ENCODE assay signal across 12 mouse cellular contexts in the genomic region with DNA sequence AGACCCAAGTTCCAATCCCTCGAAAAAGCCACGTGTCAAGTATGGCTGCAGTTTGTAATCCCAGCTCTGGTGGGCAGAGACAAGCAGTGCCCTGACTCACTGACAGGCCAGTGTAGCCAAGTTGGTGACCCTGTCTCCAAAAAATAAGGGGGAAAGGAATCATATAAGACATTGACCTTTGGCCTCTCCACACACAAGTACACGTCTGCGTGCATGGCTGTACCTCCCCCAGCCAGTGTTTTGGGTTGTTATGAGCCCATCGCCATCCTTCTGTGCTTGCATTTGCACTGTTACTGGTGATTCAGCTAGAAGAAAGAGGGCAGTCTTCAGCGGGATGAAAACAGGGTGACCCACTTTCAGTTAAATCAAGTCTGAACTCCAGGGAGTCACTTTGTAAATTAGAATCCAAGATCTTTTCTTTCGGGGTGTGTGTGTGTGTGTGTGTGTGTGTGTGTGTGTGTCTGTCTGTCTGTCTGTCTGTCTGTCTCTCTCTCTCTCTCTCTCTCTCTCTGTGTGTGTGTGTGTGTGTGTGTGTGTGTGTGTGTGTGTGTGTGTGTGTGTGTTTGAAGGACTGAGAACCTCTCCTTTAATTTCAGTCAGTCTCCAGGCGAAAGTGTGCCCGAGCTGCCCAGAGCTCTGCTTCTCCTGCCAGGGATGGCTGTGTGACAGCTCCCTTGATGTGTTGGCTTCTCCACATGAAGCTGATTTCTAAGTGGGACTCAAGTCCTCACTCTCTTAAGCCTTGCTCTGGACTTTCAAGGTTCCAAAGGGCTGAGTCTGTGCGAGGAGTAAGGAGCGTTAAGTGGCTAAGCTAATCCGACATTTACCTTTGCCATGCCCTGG. TPM values are rescaled to one million over a fixed set of nuclear protein-coding genes. Genes with fewer than 3 reads are reported as not detected.
DNase-seq lines count a peak whose midpoint lies in the region; ATAC-seq and TF ChIP-seq lines count a peak whose summit lies in the region.
"Had no signal": no experiment of that assay in that cellular context is flagged by ENCODE, and none has a peak within 500 bp of the region (broad histone marks: within the 10 kb centered on the region; RNA-seq: fewer than 3 reads in every experiment).

No protein-coding gene starts in this region.

- DNase-seq in lung, postnatal 0 days (ENCODE audit: low spot score), result no peak
- no peak for DNase-seq in lung, adult 18-20 months
- no peak for DNase-seq in hindbrain, embryonic 14.5 days (ENCODE audit: low spot score)
- no peak for DNase-seq in heart, adult 9 months (ENCODE audit: low spot score in 2 of 2)
- DNase-seq in adrenal gland, postnatal 36 days, result no peak

- H3K4me3 ChIP-seq in lung, postnatal 0 days (ENCODE audit: low read depth, low read length), result no peak overlapping the region
- no peak overlapping the region for H3K4me3 ChIP-seq in embryonic facial prominence, embryonic 13.5 days
- peak overlapping the region; percentile 43 for H3K4me3 ChIP-seq in hindbrain, embryonic 14.5 days (replicated peaks; ENCODE audit: low read length)
- H3K4me3 ChIP-seq in neural tube, embryonic 15.5 days (replicated peaks), result peak overlapping the region; percentile 67
- H3K4me3 ChIP-seq in intestine, postnatal 0 days (ENCODE audit: low read depth, low read length), result no peak overlapping the region
- H3K4me3 ChIP-seq: kidney, embryonic 15.5 days; limb, embryonic 15.5 days had no signal

- H3K4me2 ChIP-seq in lung, postnatal 0 days (replicated peaks; ENCODE audit: low read depth, low read length), result 0 out of 2 replicates have a peak overlapping the region, but pooled peaks have one; percentile 8
- H3K4me2 ChIP-seq in embryonic facial prominence, embryonic 13.5 days, result peak overlapping the region; percentile 35
- peak overlapping the region; percentile 58 for H3K4me2 ChIP-seq in hindbrain, embryonic 14.5 days (replicated peaks)
- H3K4me2 ChIP-seq in neural tube, embryonic 15.5 days, result peak overlapping the region; percentile 70
- H3K4me2 ChIP-seq in intestine, postnatal 0 days (replicated peaks; ENCODE audit: low read depth), result no peak overlapping the region
- H3K4me2 ChIP-seq: kidney, embryonic 15.5 days; limb, embryonic 15.5 days had no signal

- 66% methylated on average over 12 of the region's 12 CpGs for WGBS in lung, postnatal 0 days
- WGBS in embryonic facial prominence, embryonic 13.5 days, result 62% methylated on average over 12 of the region's 12 CpGs
- WGBS in hindbrain, embryonic 14.5 days, result 44% methylated on average over 12 of the region's 12 CpGs
- 37% methylated on average over 12 of the region's 12 CpGs for WGBS in neural tube, embryonic 15.5 days
- 67% methylated on average over 12 of the region's 12 CpGs for WGBS in intestine, postnatal 0 days

- no peak overlapping the region for H3K9ac ChIP-seq in lung, postnatal 0 days (replicated peaks; ENCODE audit: low read depth)
- peak overlapping the region; percentile 52 for H3K9ac ChIP-seq in embryonic facial prominence, embryonic 13.5 days
- H3K9ac ChIP-seq in hindbrain, embryonic 14.5 days, result peak overlapping the region; percentile 69
- H3K9ac ChIP-seq in neural tube, embryonic 15.5 days (replicated peaks), result no peak overlapping the region
- no peak overlapping the region for H3K9ac ChIP-seq in intestine, postnatal 0 days (ENCODE audit: low read depth, low read length)
- H3K9ac ChIP-seq: kidney, embryonic 15.5 days; limb, embryonic 15.5 days had no signal

- no peak for TF ChIP-seq EP300 in lung, postnatal 0 days (IDR thresholded peaks at IDR 0.05)

- no peak for ATAC-seq in lung, postnatal 0 days
- ATAC-seq in embryonic facial prominence, embryonic 13.5 days (ENCODE audit: insufficient number of reproducible peaks, insufficient read depth, low FRiP score, low TSS enrichment, low read depth), result no peak
- no peak for ATAC-seq in hindbrain, embryonic 14.5 days (ENCODE audit: low FRiP score)
- no peak for ATAC-seq in neural tube, embryonic 15.5 days (ENCODE audit: low FRiP score)
- no peak for ATAC-seq in intestine, postnatal 0 days

- no peak for TF ChIP-seq CTCF in lung, postnatal 0 days (IDR thresholded peaks at IDR 0.05)
- TF ChIP-seq CTCF in intestine, postnatal 0 days (IDR thresholded peaks at IDR 0.05; ENCODE audit: low read depth), result no peak

- H3K27me3 ChIP-seq in lung, postnatal 0 days (replicated peaks; ENCODE audit: insufficient read depth, low read length), result no peaks in the 10 kb centered on the region
- no peaks in the 10 kb centered on the region for H3K27me3 ChIP-seq in embryonic facial prominence, embryonic 13.5 days
- no peaks in the 10 kb centered on the region for H3K27me3 ChIP-seq in hindbrain, embryonic 14.5 days (ENCODE audit: control insufficient read depth, insufficient read depth, low read length)
- no peaks in the 10 kb centered on the region for H3K27me3 ChIP-seq in neural tube, embryonic 15.5 days (replicated peaks)
- no peaks in the 10 kb centered on the region for H3K27me3 ChIP-seq in intestine, postnatal 0 days (replicated peaks; ENCODE audit: control insufficient read depth, insufficient read depth, low read length)
- H3K27me3 ChIP-seq: kidney, embryonic 15.5 days; limb, embryonic 15.5 days had no signal

- no peak overlapping the region for H3K27ac ChIP-seq in lung, postnatal 0 days (ENCODE audit: low read length)
- H3K27ac ChIP-seq in embryonic facial prominence, embryonic 13.5 days, result peak overlapping the region; percentile 72
- H3K27ac ChIP-seq in hindbrain, embryonic 14.5 days, result peak overlapping the region; percentile 56; the same call in 1 of the 2 replicates
- H3K27ac ChIP-seq in neural tube, embryonic 15.5 days (replicated peaks), result peak overlapping the region; percentile 49
- H3K27ac ChIP-seq in intestine, postnatal 0 days (ENCODE audit: low read depth, low read length), result no peak overlapping the region
- H3K27ac ChIP-seq: kidney, embryonic 15.5 days; limb, embryonic 15.5 days; macrophage had no signal

- H3K4me1 ChIP-seq in lung, postnatal 0 days (ENCODE audit: insufficient read depth, low read depth, low read length), result no peaks in the 10 kb centered on the region
- H3K4me1 ChIP-seq in embryonic facial prominence, embryonic 13.5 days, result peaks cover 68% of the 10 kb centered on the region
- peaks cover 76% of the 10 kb centered on the region for H3K4me1 ChIP-seq in hindbrain, embryonic 14.5 days (replicated peaks; ENCODE audit: control insufficient read depth, insufficient read depth, low read length)
- H3K4me1 ChIP-seq in neural tube, embryonic 15.5 days, result peaks cover 70% of the 10 kb centered on the region
- 0 out of 2 replicates have a peak, but pooled peaks cover 4% of the 10 kb centered on the region for H3K4me1 ChIP-seq in intestine, postnatal 0 days (replicated peaks; ENCODE audit: control insufficient read depth, insufficient read depth, low read length)

- H3K9me3 ChIP-seq in lung, postnatal 0 days (ENCODE audit: low read length), result no peaks in the 10 kb centered on the region
- no peaks in the 10 kb centered on the region for H3K9me3 ChIP-seq in embryonic facial prominence, embryonic 13.5 days
- H3K9me3 ChIP-seq in hindbrain, embryonic 14.5 days (ENCODE audit: control insufficient read depth, low read length), result no peaks in the 10 kb centered on the region
- no peaks in the 10 kb centered on the region for H3K9me3 ChIP-seq in neural tube, embryonic 15.5 days (replicated peaks)
- H3K9me3 ChIP-seq in intestine, postnatal 0 days (ENCODE audit: control insufficient read depth), result no peaks in the 10 kb centered on the region
- H3K9me3 ChIP-seq: kidney, embryonic 15.5 days; limb, embryonic 15.5 days had no signal

- H3K36me3 ChIP-seq in lung, postnatal 0 days (ENCODE audit: insufficient read depth, low read length), result no peaks in the 10 kb centered on the region
- no peaks in the 10 kb centered on the region for H3K36me3 ChIP-seq in embryonic facial prominence, embryonic 13.5 days
- no peaks in the 10 kb centered on the region for H3K36me3 ChIP-seq in hindbrain, embryonic 14.5 days (replicated peaks; ENCODE audit: control insufficient read depth, insufficient read depth)
- no peaks in the 10 kb centered on the region for H3K36me3 ChIP-seq in neural tube, embryonic 15.5 days
- H3K36me3 ChIP-seq in intestine, postnatal 0 days (ENCODE audit: control insufficient read depth, insufficient read depth), result no peaks in the 10 kb centered on the region
- H3K36me3 ChIP-seq: kidney, embryonic 15.5 days; limb, embryonic 15.5 days had no signal

RNA-seq across cellular contexts. Expression of a gene that starts 43.4 kb away (rescaled TPM):
- polyA plus RNA-seq in lung, postnatal 0 days (2015; fragmentation: Nextera tagmentation; extraction: Ambion mirVana), result 0.57 and 0.75 TPM in 2 replicates
- polyA plus RNA-seq in embryonic facial prominence, embryonic 13.5 days (2015; fragmentation: Nextera tagmentation; extraction: Ambion mirVana), result 1.2 and 1.6 TPM in 2 replicates
- polyA plus RNA-seq in hindbrain, embryonic 14.5 days (2014; fragmentation: Nextera tagmentation; extraction: Ambion mirVana), result 0.74 and 2.7 TPM in 2 replicates
- polyA plus RNA-seq in neural tube, embryonic 15.5 days (2015; fragmentation: Nextera tagmentation; extraction: Ambion mirVana), result 1.9 and 2.4 TPM in 2 replicates
- 0.56 and 0.93 TPM in 2 replicates for polyA plus RNA-seq in intestine, postnatal 0 days (2015; fragmentation: Nextera tagmentation; extraction: Ambion mirVana)
- under 1 TPM in 1 of 2 experiments, not detected in 1; 0.50 TPM for total RNA-seq in adrenal gland, postnatal 36 days (2021)
- total RNA-seq: adrenal gland, postnatal 4 days had no signal
- polyA plus RNA-seq: macrophage had no signal

Comparison
In these comparisons a context has a peak if more than half of its experiments do, and no peak if none do; other contexts are left out.
1. H3K27ac ChIP-seq: peak in embryonic facial prominence, embryonic 13.5 days (single experiment), hindbrain, embryonic 14.5 days (single experiment) and neural tube, embryonic 15.5 days (single experiment); none in lung, postnatal 0 days (single experiment) and intestine, postnatal 0 days (single experiment).
2. H3K4me3 ChIP-seq: peak in hindbrain, embryonic 14.5 days (single experiment) and neural tube, embryonic 15.5 days (single experiment); none in lung, postnatal 0 days (single experiment), embryonic facial prominence, embryonic 13.5 days (single experiment) and intestine, postnatal 0 days (single experiment).
3. H3K9ac ChIP-seq: peak in embryonic facial prominence, embryonic 13.5 days (single experiment) and hindbrain, embryonic 14.5 days (single experiment); none in lung, postnatal 0 days (single experiment), neural tube, embryonic 15.5 days (single experiment) and intestine, postnatal 0 days (single experiment).